Mouse (Mus musculus) stomach, embryonic 14.5 days (tissue): ENCODE data around the gene Krt27. TPM values are rescaled to one million over a fixed set of nuclear protein-coding genes. Genes with fewer than 3 reads are reported as not detected.

Source experiments
- ATAC-seq: fragments of 200-750 bp; cut with Nextera tagmentation; 2 replicates; pipeline ENCODE4 v1.8.0; 2017; ENCODE audit warnings: low read depth, moderate TSS enrichment; ENCODE audit not compliant: insufficient number of reproducible peaks, insufficient read depth, low FRiP score
- H3K27ac ChIP-seq: fragments of 300-500 bp; sonication (generic); 2 replicates; pipeline ENCODE4 v1.5.1; 2014; ENCODE audit warnings: mild to moderate bottlenecking, low read length, moderate library complexity, mixed read lengths
- H3K27me3 ChIP-seq: fragments of 300-500 bp; sonication (generic); 2 replicates; pipeline ENCODE4 v1.6.1; 2014; ENCODE audit warnings: low read length, control low read depth, mixed read lengths; ENCODE audit not compliant: control insufficient read depth, insufficient read depth
- H3K36me3 ChIP-seq: fragments of 300-500 bp; sonication (generic); 2 replicates; pipeline ENCODE4 v1.6.1; 2014; ENCODE audit warnings: mild to moderate bottlenecking, control low read depth, low read length, moderate library complexity, mixed read lengths; ENCODE audit not compliant: control insufficient read depth, insufficient read depth
- H3K4me1 ChIP-seq: fragments of 300-500 bp; sonication (generic); 2 replicates; pipeline ENCODE4 v1.6.1; 2014; ENCODE audit warnings: low read length, control low read depth, mixed read lengths; ENCODE audit not compliant: control insufficient read depth, insufficient read depth
- H3K4me2 ChIP-seq: fragments of 300-500 bp; sonication (generic); replicated peaks from 2 replicates; pipeline ENCODE4 v1.6.1; 2014; ENCODE audit warnings: low read depth, low read length, control low read depth
- H3K4me3 ChIP-seq: fragments of 300-500 bp; sonication (generic); 2 replicates; pipeline ENCODE4 v1.5.1; 2014; ENCODE audit warnings: low read depth, low read length, control low read depth
- H3K9ac ChIP-seq: fragments of 300-500 bp; sonication (generic); replicated peaks from 2 replicates; pipeline ENCODE4 v1.6.1; 2014; ENCODE audit warnings: low read depth, mild to moderate bottlenecking, control low read depth, low read length, moderate library complexity, mixed read lengths
- H3K9me3 ChIP-seq: fragments of 300-500 bp; sonication (generic); 2 replicates; pipeline ENCODE4 v1.6.1; 2016; ENCODE audit warnings: low read depth, low read length, control low read depth; ENCODE audit not compliant: control insufficient read depth
- WGBS: fragments of 180-500 bp; shearing (Covaris S2); extraction: QIAGEN DNeasy Blood & Tissue Kit; methylation state at CpG from one replicate; pipeline ENCODE4 v1.1.7; 2014; 5-methylcytosine and 5-hydroxymethylcytosine counted together
- polyA plus RNA-seq: library from polyadenylated mRNA; unstranded; fragments of >200 nt; fragmentation: Nextera tagmentation; extraction: Ambion mirVana; gene quantifications from 2 replicates; pipeline ENCODE4 v1.2.1, GENCODE M21; 2014

Krt27 gene
- polyA plus RNA-seq, 1 experiment from 2014 or later: not detected

DNA sequence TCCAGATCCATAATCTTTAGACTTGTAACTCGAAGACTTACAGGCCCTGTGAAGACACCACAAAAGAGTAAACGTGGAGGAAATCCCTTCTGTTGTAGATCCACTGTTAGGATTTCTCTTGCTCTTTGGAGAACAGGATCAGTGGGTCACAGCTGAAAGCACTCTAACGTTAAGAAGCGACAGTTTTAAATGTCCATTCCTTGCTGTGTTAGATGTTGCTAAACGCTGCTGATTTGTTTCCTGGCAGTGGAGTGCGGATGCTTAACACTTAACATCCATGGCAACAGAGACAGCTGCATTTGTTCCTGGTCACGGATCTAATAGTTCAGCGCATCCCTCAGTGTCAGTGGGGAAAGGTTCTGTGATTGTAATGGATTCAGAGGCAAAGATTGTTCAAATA is 34.4 kb downstream of the Krt27 start:
- Histone ChIP-seq H3K27ac (no peak overlapping the region), H3K4me2 (no peak overlapping the region), H3K9ac (no peak overlapping the region), H3K4me1 (no peaks in the 10 kb centered on the region; the same call in 1 of the 2 replicates), H3K4me3 (no peak overlapping the region), H3K9me3 (no peaks in the 10 kb centered on the region), H3K36me3 (no peaks in the 10 kb centered on the region), H3K27me3 (no peaks in the 10 kb centered on the region)
- ATAC-seq: no peak
- 31% methylated on average over 8 of the region's 8 CpGs for WGBS

GRCm38 (mm10) chr11:99314594-99314993 is 36.3 kb downstream of the Krt27 start:
- Histone ChIP-seq H3K27ac (no peak overlapping the region), H3K9ac (no peak overlapping the region), H3K36me3 (no peaks in the 10 kb centered on the region), H3K4me3 (no peak overlapping the region), H3K4me2 (no peak overlapping the region), H3K9me3 (no peaks in the 10 kb centered on the region), H3K27me3 (no peaks in the 10 kb centered on the region), H3K4me1 (no peaks in the 10 kb centered on the region; the same call in 1 of the 2 replicates)
- WGBS: 62% methylated on average over 2 of the region's 2 CpGs
- ATAC-seq: no peak

DNA sequence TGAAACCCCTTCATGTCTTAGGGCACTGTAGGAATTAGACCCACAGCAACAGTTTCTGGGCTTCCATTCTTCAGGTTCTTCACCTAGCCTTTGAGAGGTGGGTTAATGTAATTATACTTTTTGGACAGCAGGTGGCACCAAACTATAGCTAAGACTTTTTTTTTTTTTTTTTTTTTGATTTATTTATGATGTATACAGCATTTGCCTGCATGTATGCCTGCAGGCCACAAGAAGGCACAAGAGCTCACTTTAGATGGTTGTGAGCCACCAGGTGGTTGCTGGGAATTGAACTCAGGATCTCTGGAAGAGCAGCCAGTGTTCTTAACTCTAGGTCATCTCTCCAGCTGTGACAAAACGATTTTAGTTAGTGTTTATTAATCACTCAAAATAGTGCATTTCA is 40.0 kb downstream of the Krt27 start:
- H3K27ac ChIP-seq: no peak overlapping the region
- no peak overlapping the region for H3K4me2 ChIP-seq
- 68% methylated on average over 1 of the region's 1 CpGs for WGBS
- no peaks in the 10 kb centered on the region for H3K4me1 ChIP-seq
- no peak overlapping the region for H3K9ac ChIP-seq
- H3K36me3 ChIP-seq: no peaks in the 10 kb centered on the region
- H3K27me3 ChIP-seq: no peaks in the 10 kb centered on the region
- no peaks in the 10 kb centered on the region for H3K9me3 ChIP-seq
- ATAC-seq: no peak; the same call in 1 of the 2 replicates
- H3K4me3 ChIP-seq: no peak overlapping the region

- no peaks in the 10 kb centered on the region for H3K9me3 ChIP-seq
- H3K4me3 ChIP-seq: no peak overlapping the region
- no peak overlapping the region for H3K9ac ChIP-seq
- no peak overlapping the region for H3K27ac ChIP-seq
- H3K36me3 ChIP-seq: no peaks in the 10 kb centered on the region
- H3K27me3 ChIP-seq: no peaks in the 10 kb centered on the region
- 37% methylated on average over 2 of the region's 2 CpGs for WGBS
- ATAC-seq: 0 out of 2 replicates have a peak, but pooled peaks have one; percentile 49
- no peak overlapping the region for H3K4me2 ChIP-seq
- no peaks in the 10 kb centered on the region for H3K4me1 ChIP-seq
Measured at GRCm38 (mm10) chr11:99307579-99307978, 43.3 kb downstream of the Krt27 start.

Other genes with a start within 250 kb of the Krt27 start
- gene Ccr7, start 196.0 kb downstream of the Krt27 start, polyA plus RNA-seq: 0.46 and 0.52 TPM in 2 replicates
- gene Smarce1, start 120.1 kb downstream of the Krt27 start, polyA plus RNA-seq: 156 and 164 TPM in 2 replicates
- 0.18 and 0.68 TPM in 2 replicates for gene Krt222, start 107.0 kb downstream of the Krt27 start, polyA plus RNA-seq
- 0.13 TPM in 1 of 2 replicates, not detected in the other for gene Krt24, start 65.8 kb downstream of the Krt27 start, polyA plus RNA-seq
- not detected in 2 replicates for gene Krt25, start 28.2 kb downstream of the Krt27 start, polyA plus RNA-seq
- gene Krt26, start 13.1 kb downstream of the Krt27 start, polyA plus RNA-seq: not detected in 2 replicates
- gene Krt28, start 23.8 kb upstream of the Krt27 start, polyA plus RNA-seq: 0.21 TPM in 1 of 2 replicates, not detected in the other
- gene Krt10, start 38.3 kb upstream of the Krt27 start, polyA plus RNA-seq: 31.7 and 37.0 TPM in 2 replicates
- not detected in 2 replicates for gene Krt12, start 71.2 kb upstream of the Krt27 start, polyA plus RNA-seq
- 3.0 and 3.9 TPM in 2 replicates for gene Krt20, start 87.0 kb upstream of the Krt27 start, polyA plus RNA-seq
- 18.3 and 21.4 TPM in 2 replicates for gene Krt23, start 142.0 kb upstream of the Krt27 start, polyA plus RNA-seq
- gene Krt39, start 170.2 kb upstream of the Krt27 start, polyA plus RNA-seq: not detected in 2 replicates
- not detected in 2 replicates for gene Krt40, start 192.1 kb upstream of the Krt27 start, polyA plus RNA-seq
- not detected in 2 replicates for gene Krtap3-3, start 199.8 kb upstream of the Krt27 start, polyA plus RNA-seq
- gene Krtap3-2, start 205.7 kb upstream of the Krt27 start, polyA plus RNA-seq: not detected in 2 replicates
- gene Gm11939, start 208.4 kb upstream of the Krt27 start, polyA plus RNA-seq: not detected in 2 replicates
- not detected in 2 replicates for gene Krtap3-1, start 215.5 kb upstream of the Krt27 start, polyA plus RNA-seq
- not detected in 2 replicates for gene Krtap1-5, start 229.9 kb upstream of the Krt27 start, polyA plus RNA-seq
- not detected in 2 replicates for gene Krtap1-4, start 232.6 kb upstream of the Krt27 start, polyA plus RNA-seq
- not detected in 2 replicates for gene Krtap1-3, start 240.2 kb upstream of the Krt27 start, polyA plus RNA-seq
- gene Krtap9-3, start 247.0 kb upstream of the Krt27 start, polyA plus RNA-seq: not detected in 2 replicates